Mouse (Mus musculus): ENCODE results near the gene Armc8. TPM values are rescaled to one million over a fixed set of nuclear protein-coding genes. Genes with fewer than 3 reads are reported as not detected.

Armc8 gene
- polyA plus RNA-seq, 1 experiment, result 10.4 TPM

DNA sequence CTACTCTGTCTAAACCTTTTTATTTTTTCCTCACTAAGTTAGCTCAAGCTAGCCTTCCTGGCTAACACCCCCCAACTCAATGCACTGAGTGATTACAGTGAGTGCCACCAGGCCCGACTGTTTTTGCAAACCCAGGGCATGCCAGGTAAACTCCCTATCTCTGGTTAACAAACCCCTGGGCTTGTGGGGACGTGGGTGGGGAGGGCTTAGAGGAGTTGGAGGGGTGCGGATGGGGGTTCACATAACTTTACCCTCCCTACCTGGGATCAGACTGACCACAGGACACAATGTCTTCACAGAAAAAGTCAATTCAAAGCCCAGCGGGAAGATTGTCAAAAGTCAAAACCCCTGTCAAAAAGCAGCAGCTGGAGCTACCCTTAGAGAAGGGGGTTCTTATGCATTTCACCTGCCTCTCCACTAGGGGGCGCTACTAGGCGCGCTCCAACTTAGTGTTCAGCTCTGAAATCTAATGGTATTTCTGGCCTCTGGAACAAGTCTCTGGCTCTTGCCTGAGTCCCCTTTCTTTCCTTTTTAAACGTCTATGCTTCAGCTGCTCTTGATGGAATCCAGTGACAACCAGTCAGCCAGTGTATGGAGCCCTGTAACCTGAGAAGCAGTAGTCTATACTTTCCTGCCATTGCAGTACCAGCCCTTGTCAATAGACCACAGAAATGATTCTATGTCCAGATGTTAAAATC, 19.0 kb upstream of the Armc8 start:
- no peaks in the 10 kb centered on the region for H3K36me3 ChIP-seq (ENCODE audit: control insufficient read depth, insufficient read depth)
- no peaks in the 10 kb centered on the region for H3K27me3 ChIP-seq (ENCODE audit: control insufficient read depth, insufficient read depth, insufficient read length)
- TF ChIP-seq E2F4 (IDR thresholded peaks at IDR 0.05; ENCODE audit: insufficient read depth) (no peak), MYOG (IDR thresholded peaks at IDR 0.05; ENCODE audit: control insufficient read depth in 1 of 3, insufficient read depth in 1 of 3, insufficient read length in 2 of 3, low read depth in 2 of 3) (no peak), MAX (IDR thresholded peaks at IDR 0.05; ENCODE audit: low read depth) (no peak), SRF (IDR thresholded peaks at IDR 0.05; ENCODE audit: control insufficient read depth, insufficient read length, low read depth) (no peak), POLR2A (IDR thresholded peaks at IDR 0.05; ENCODE audit: insufficient read length, low read depth) (no peak), TCF3 (IDR thresholded peaks at IDR 0.05; ENCODE audit: insufficient read length, low read depth) (no peak), REST (IDR thresholded peaks at IDR 0.05; ENCODE audit: insufficient read depth, insufficient read length) (no peak), POLR2AphosphoS2 (IDR thresholded peaks at IDR 0.05; ENCODE audit: insufficient read length, low read depth) (no peak), MYOD1 (IDR thresholded peaks at IDR 0.05; ENCODE audit: control insufficient read depth in 1 of 3, insufficient read length in 2 of 3, low read depth in 2 of 3) (no peak)
- H3K4me2 ChIP-seq (ENCODE audit: low read depth), result peak overlapping the region; percentile 27
- no peak overlapping the region for H3K4me3 ChIP-seq
- no peak overlapping the region for H3ac ChIP-seq (ENCODE audit: control insufficient read depth, insufficient read length)
- H3K79me2 ChIP-seq (ENCODE audit: control insufficient read depth, insufficient read depth), result no peaks in the 10 kb centered on the region

DNA sequence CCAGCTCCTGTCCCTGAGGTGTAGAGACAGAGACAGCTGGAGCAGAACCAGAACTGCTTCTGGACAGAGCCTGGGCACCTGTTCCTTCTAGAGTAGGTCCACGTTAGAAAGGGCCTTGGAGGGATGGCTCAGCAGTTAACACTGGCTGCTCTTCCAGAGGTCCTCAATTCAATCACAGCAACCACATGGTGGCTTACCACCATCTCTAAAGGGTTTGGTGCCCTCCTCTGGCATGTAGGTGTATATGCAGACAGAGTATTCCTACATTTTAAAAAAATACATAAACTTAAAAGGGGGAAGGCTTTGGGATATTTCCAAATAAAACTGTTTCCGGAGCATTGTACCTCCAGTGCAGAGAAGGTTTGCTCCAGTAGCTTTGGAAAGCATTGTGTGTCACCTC, 12.0 kb upstream of the Armc8 start:
- TF ChIP-seq TCF3 (IDR thresholded peaks at IDR 0.05; ENCODE audit: insufficient read length, low read depth) (no peak), SRF (IDR thresholded peaks at IDR 0.05; ENCODE audit: control insufficient read depth, insufficient read length, low read depth) (no peak), E2F4 (IDR thresholded peaks at IDR 0.05; ENCODE audit: insufficient read depth) (no peak), POLR2AphosphoS2 (IDR thresholded peaks at IDR 0.05; ENCODE audit: insufficient read length, low read depth) (no peak), TCF12 (IDR thresholded peaks at IDR 0.05; ENCODE audit: insufficient read depth, poor library complexity, severe bottlenecking) (no peak), USF1 (IDR thresholded peaks at IDR 0.05; ENCODE audit: low read depth) (no peak), REST (IDR thresholded peaks at IDR 0.05; ENCODE audit: insufficient read depth, insufficient read length) (no peak)

DNA sequence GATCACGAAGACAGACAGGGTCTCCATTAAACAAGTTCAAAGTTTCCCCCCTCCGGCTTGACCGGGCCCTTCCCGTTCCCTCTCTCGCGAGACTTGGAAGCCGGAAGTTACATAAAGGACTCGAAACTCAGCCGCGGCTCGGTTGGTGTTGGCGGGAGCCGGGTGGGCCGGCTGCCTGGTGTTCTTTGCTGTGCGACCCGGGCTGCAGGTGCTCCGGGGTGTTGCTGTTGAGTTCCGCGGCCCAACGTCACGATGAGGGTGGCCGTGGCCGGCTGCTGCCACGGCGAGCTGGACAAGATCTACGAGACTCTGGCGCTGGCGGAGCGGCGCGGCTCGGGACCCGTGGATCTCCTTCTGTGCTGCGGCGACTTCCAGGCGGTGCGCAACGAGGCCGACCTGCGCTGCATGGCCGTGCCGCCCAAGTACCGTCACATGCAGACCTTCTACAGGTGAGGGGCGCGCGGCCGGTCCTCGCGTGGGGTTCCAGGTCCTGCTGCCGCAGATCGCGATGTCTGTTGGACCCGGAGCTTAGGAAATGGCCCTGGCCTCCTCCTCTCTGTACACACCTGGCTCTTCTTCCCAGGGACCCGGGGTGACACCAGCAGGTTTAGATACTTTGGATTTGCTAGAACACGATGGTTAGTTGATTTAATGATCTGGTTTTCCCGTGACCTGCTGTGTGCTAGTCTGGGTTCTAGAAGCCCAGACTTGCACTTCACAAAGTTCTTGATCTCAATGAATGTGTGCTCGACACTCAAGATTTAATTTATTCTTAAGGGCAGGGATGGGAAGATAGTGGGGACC, 7.2 kb upstream of the Armc8 start, which contains the start of gene Dbr1:
TSS of gene Dbr1 (plus strand) at position 123 of the 804 bp plus-strand sequence.
- H3ac ChIP-seq (ENCODE audit: control insufficient read depth, insufficient read length), result peak within 1 kb of the TSS; percentile 97
- peaks cover 34% of the 10 kb centered on the region for H3K79me2 ChIP-seq (ENCODE audit: control insufficient read depth, insufficient read depth)
- no peaks in the 10 kb centered on the region for H3K27me3 ChIP-seq (ENCODE audit: control insufficient read depth, insufficient read depth, insufficient read length)
- peaks cover 5% of the 10 kb centered on the region for H3K36me3 ChIP-seq (ENCODE audit: control insufficient read depth, insufficient read depth)
- H3K4me2 ChIP-seq (ENCODE audit: low read depth), result peak within 1 kb of the TSS; percentile 76
- H3K4me3 ChIP-seq, result peak within 1 kb of the TSS; percentile 48
- TF ChIP-seq TCF3 (IDR thresholded peaks at IDR 0.05; ENCODE audit: insufficient read length, low read depth) (no peak), POLR2A (IDR thresholded peaks at IDR 0.05; ENCODE audit: insufficient read length, low read depth) (peak; percentile 82), USF1 (IDR thresholded peaks at IDR 0.05; ENCODE audit: low read depth) (no peak), POLR2AphosphoS2 (IDR thresholded peaks at IDR 0.05; ENCODE audit: insufficient read length, low read depth) (peak; percentile 48), TCF12 (IDR thresholded peaks at IDR 0.05; ENCODE audit: insufficient read depth, poor library complexity, severe bottlenecking) (no peak), MYOG (IDR thresholded peaks at IDR 0.05; ENCODE audit: control insufficient read depth in 1 of 3, insufficient read depth in 1 of 3, insufficient read length in 2 of 3, low read depth in 2 of 3) (peak in 2 of 3 experiments; percentile 2 to 41), CEBPB (IDR thresholded peaks at IDR 0.05; ENCODE audit: insufficient read depth, poor library complexity, severe bottlenecking) (no peak), REST (IDR thresholded peaks at IDR 0.05; ENCODE audit: insufficient read depth, insufficient read length) (peak; percentile 12), MAX (IDR thresholded peaks at IDR 0.05; ENCODE audit: low read depth) (no peak), SRF (IDR thresholded peaks at IDR 0.05; ENCODE audit: control insufficient read depth, insufficient read length, low read depth) (peak; percentile 29), E2F4 (IDR thresholded peaks at IDR 0.05; ENCODE audit: insufficient read depth) (peak; percentile 97), MYOD1 (IDR thresholded peaks at IDR 0.05; ENCODE audit: control insufficient read depth in 1 of 3, insufficient read length in 2 of 3, low read depth in 2 of 3) (no peak)

More for the DNA sequence above, 12.0 kb upstream of the Armc8 start:
- Histone ChIP-seq H3K36me3 (ENCODE audit: control insufficient read depth, insufficient read depth) (peaks cover 12% of the 10 kb centered on the region), H3K27me3 (ENCODE audit: control insufficient read depth, insufficient read depth, insufficient read length) (no peaks in the 10 kb centered on the region), H3ac (ENCODE audit: control insufficient read depth, insufficient read length) (no peak overlapping the region), H3K4me2 (ENCODE audit: low read depth) (no peak overlapping the region), H3K4me3 (no peak overlapping the region), H3K79me2 (ENCODE audit: control insufficient read depth, insufficient read depth) (peaks cover 33% of the 10 kb centered on the region)

DNA sequence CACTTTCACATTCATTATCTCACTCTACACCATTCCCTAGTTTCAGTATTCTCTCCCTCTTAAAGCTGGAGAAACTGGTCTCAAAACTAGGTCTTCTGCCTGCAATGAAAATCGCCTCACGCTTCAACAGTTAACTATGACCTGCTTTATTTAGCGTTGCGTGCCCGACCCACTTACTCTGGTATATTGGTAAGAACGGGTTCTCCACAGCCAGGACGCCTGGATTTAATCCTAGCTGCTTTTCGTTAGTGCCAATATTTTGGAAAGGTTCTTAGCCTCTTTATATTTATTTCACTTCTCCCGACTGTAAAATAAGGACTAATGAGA, 335 bp upstream of the Armc8 start:
- no peaks in the 10 kb centered on the region for H3K27me3 ChIP-seq (ENCODE audit: control insufficient read depth, insufficient read depth, insufficient read length)
- peak overlapping the region; percentile 76 for H3ac ChIP-seq (ENCODE audit: control insufficient read depth, insufficient read length)
- peaks cover 41% of the 10 kb centered on the region for H3K79me2 ChIP-seq (ENCODE audit: control insufficient read depth, insufficient read depth)
- H3K4me3 ChIP-seq, result peak overlapping the region; percentile 73
- no peaks in the 10 kb centered on the region for H3K36me3 ChIP-seq (ENCODE audit: control insufficient read depth, insufficient read depth)
- TF ChIP-seq E2F4 (IDR thresholded peaks at IDR 0.05; ENCODE audit: insufficient read depth) (no peak), CEBPB (IDR thresholded peaks at IDR 0.05; ENCODE audit: insufficient read depth, poor library complexity, severe bottlenecking) (no peak), REST (IDR thresholded peaks at IDR 0.05; ENCODE audit: insufficient read depth, insufficient read length) (no peak), POLR2A (IDR thresholded peaks at IDR 0.05; ENCODE audit: insufficient read length, low read depth) (no peak), MYOD1 (IDR thresholded peaks at IDR 0.05; ENCODE audit: control insufficient read depth in 1 of 3, insufficient read length in 2 of 3, low read depth in 2 of 3) (no peak), MAX (IDR thresholded peaks at IDR 0.05; ENCODE audit: low read depth) (no peak), TCF3 (IDR thresholded peaks at IDR 0.05; ENCODE audit: insufficient read length, low read depth) (no peak), POLR2AphosphoS2 (IDR thresholded peaks at IDR 0.05; ENCODE audit: insufficient read length, low read depth) (no peak), SRF (IDR thresholded peaks at IDR 0.05; ENCODE audit: control insufficient read depth, insufficient read length, low read depth) (no peak), MYOG (IDR thresholded peaks at IDR 0.05; ENCODE audit: control insufficient read depth in 1 of 3, insufficient read depth in 1 of 3, insufficient read length in 2 of 3, low read depth in 2 of 3) (no peak), USF1 (IDR thresholded peaks at IDR 0.05; ENCODE audit: low read depth) (no peak), TCF12 (IDR thresholded peaks at IDR 0.05; ENCODE audit: insufficient read depth, poor library complexity, severe bottlenecking) (no peak)
- peak overlapping the region; percentile 81 for H3K4me2 ChIP-seq (ENCODE audit: low read depth)
